In genomic region chr13:8885445-8886184, GRCm38 (mm10) we compare ENCODE assay signal across 8 mouse cellular contexts. TPM values are rescaled to one million over a fixed set of nuclear protein-coding genes. Genes with fewer than 3 reads are reported as not detected.
A peak's percentile ranks its signal among the peaks of the same experiment; 100 is the strongest.
DNase-seq lines count a peak whose midpoint lies in the region; ATAC-seq lines count a peak whose summit lies in the region.

Idi1 (plus strand) TSS chr13:8885501.

- under 1% methylated on average over 46 of the region's 46 CpGs for WGBS in heart, embryonic 13.5 days
- under 1% methylated on average over 46 of the region's 46 CpGs for WGBS in liver, embryonic 12.5 days (ENCODE audit: insufficient replicate concordance)
- WGBS in stomach, embryonic 15.5 days: under 1% methylated on average over 46 of the region's 46 CpGs

- H3K4me1 ChIP-seq in heart, embryonic 13.5 days: peaks cover 16% of the 10 kb centered on the region
- H3K4me1 ChIP-seq in liver, embryonic 12.5 days: peaks cover 18% of the 10 kb centered on the region
- 0 out of 2 replicates have a peak, but pooled peaks cover 2% of the 10 kb centered on the region for H3K4me1 ChIP-seq in stomach, embryonic 15.5 days

- H3K36me3 ChIP-seq in heart, embryonic 13.5 days: peaks cover 23% of the 10 kb centered on the region
- peaks cover 25% of the 10 kb centered on the region for H3K36me3 ChIP-seq in liver, embryonic 12.5 days
- 0 out of 2 replicates have a peak, but pooled peaks cover 2% of the 10 kb centered on the region for H3K36me3 ChIP-seq in stomach, embryonic 15.5 days

- ATAC-seq in erythroid progenitor cell, adult 5-6 weeks (replicated peaks; ENCODE audit: low FRiP score, poor library complexity, severe bottlenecking): peak; percentile 97
- peak; percentile 99 for ATAC-seq in heart, embryonic 13.5 days (ENCODE audit: extremely low read depth, insufficient number of reproducible peaks, low FRiP score, low TSS enrichment)
- ATAC-seq in liver, embryonic 12.5 days: peak; percentile 99
- peak; percentile 99 for ATAC-seq in stomach, embryonic 15.5 days (ENCODE audit: insufficient read depth, low FRiP score, low read depth)

- H3K27me3 ChIP-seq in heart, embryonic 13.5 days (replicated peaks): no peaks in the 10 kb centered on the region
- no peaks in the 10 kb centered on the region for H3K27me3 ChIP-seq in liver, embryonic 12.5 days (replicated peaks)
- no peaks in the 10 kb centered on the region for H3K27me3 ChIP-seq in stomach, embryonic 15.5 days (replicated peaks)

- peak within 1 kb of the TSS; percentile 93 for H3K27ac ChIP-seq in heart, embryonic 13.5 days (replicated peaks)
- H3K27ac ChIP-seq in liver, embryonic 12.5 days: peak within 1 kb of the TSS; percentile 88
- H3K27ac ChIP-seq in stomach, embryonic 15.5 days: peak within 1 kb of the TSS; percentile 94

- peak within 1 kb of the TSS; percentile 82 for H3K4me2 ChIP-seq in heart, embryonic 13.5 days
- H3K4me2 ChIP-seq in liver, embryonic 12.5 days: peak within 1 kb of the TSS; percentile 81
- H3K4me2 ChIP-seq in stomach, embryonic 15.5 days: peak within 1 kb of the TSS; percentile 62

- DNase-seq in CD4-positive helper T cell, adult 2 months (ENCODE audit: low read depth, low spot score): peak; percentile 97
- DNase-seq in brain, embryonic 18.5 days (ENCODE audit: low read depth, low spot score): peak; percentile 96
- peak; percentile 98 for DNase-seq in kidney, postnatal 10 days
- peak; percentile 92 to 94 for DNase-seq in natural killer cell, adult 2 months (ENCODE audit: low spot score in 2 of 2)

- no peaks in the 10 kb centered on the region for H3K9me3 ChIP-seq in heart, embryonic 13.5 days
- H3K9me3 ChIP-seq in liver, embryonic 12.5 days (replicated peaks): no peaks in the 10 kb centered on the region
- no peaks in the 10 kb centered on the region for H3K9me3 ChIP-seq in stomach, embryonic 15.5 days

- peak within 1 kb of the TSS; percentile 87 for H3K4me3 ChIP-seq in heart, embryonic 13.5 days
- peak within 1 kb of the TSS; percentile 77 for H3K4me3 ChIP-seq in liver, embryonic 12.5 days
- H3K4me3 ChIP-seq in stomach, embryonic 15.5 days (replicated peaks): peak within 1 kb of the TSS; percentile 76

- H3K9ac ChIP-seq in heart, embryonic 13.5 days: peak within 1 kb of the TSS; percentile 85
- peak within 1 kb of the TSS; percentile 79 for H3K9ac ChIP-seq in liver, embryonic 12.5 days
- peak within 1 kb of the TSS; percentile 56; the same call in 1 of the 2 replicates for H3K9ac ChIP-seq in stomach, embryonic 15.5 days

RNA-seq across cellular contexts. Expression of gene Idi1, which starts in this region (rescaled TPM):
- 16.3 and 21.3 TPM in 2 replicates for total RNA-seq in erythroid progenitor cell, adult 5-6 weeks (2015; ENCODE audit: low replicate concordance)
- 11.0 and 25.8 TPM in 2 replicates for total RNA-seq in erythroid progenitor cell, adult 5-6 weeks (2017; ENCODE audit: low replicate concordance)
- 44.6 and 48.7 TPM in 2 replicates for polyA plus RNA-seq in heart, embryonic 13.5 days (2015; fragmentation: Nextera tagmentation; extraction: Ambion mirVana)
- 90.3 and 91.6 TPM in 2 replicates for polyA plus RNA-seq in liver, embryonic 12.5 days (2016; fragmentation: Nextera tagmentation; extraction: Ambion mirVana)
- polyA plus RNA-seq in stomach, embryonic 15.5 days (2015; fragmentation: Nextera tagmentation; extraction: Ambion mirVana): 105 and 106 TPM in 2 replicates

Comparison
In these comparisons a context has a peak if more than half of its experiments do, and no peak if none do; other contexts are left out.
1. Peak in every context shown above with its lines: DNase-seq, ATAC-seq, H3K4me3 ChIP-seq and H3K27ac ChIP-seq.